Mouse (Mus musculus): Measurements from ENCODE around the gene Bmp6. TPM values are rescaled to one million over a fixed set of nuclear protein-coding genes. Genes with fewer than 3 reads are reported as not detected.

Gene Bmp6
- total and polyA plus RNA-seq, 2 experiments from 2014 or later: 3.6 to 14.5 TPM

DNA sequence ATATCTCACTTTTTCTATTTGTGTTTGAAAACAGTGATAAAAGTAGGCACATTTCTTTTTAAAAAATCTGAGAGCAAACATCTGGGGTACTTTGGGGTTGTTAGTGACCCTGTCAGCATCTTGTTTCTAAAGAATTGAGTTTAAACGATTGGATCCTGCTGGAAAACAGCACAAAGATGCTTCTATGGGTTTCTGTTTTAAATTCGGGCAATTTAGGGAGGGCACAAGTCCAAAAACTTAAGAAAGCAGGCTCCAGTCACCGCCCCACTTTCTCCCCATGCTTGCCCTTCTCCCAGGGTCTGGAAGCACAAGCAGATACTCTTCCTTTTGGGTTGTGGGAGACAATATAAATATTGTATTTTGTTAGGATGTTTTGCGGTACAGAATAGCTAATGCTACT, 14.1 kb downstream of the Bmp6 start:
- H3K4me1 ChIP-seq (ENCODE audit: insufficient read depth, low read length): no peaks in the 10 kb centered on the region
- H3K27me3 ChIP-seq (ENCODE audit: insufficient read depth, low read length): no peaks in the 10 kb centered on the region
- ATAC-seq (ENCODE audit: low FRiP score) (no peak), DNase-seq (ENCODE audit: low spot score) (no peak)
- no peak overlapping the region for H3K27ac ChIP-seq (ENCODE audit: low read depth, low read length)
- 78% methylated on average over 4 of the region's 4 CpGs for WGBS
- no peak for TF ChIP-seq CTCF (IDR thresholded peaks at IDR 0.05)
- H3K36me3 ChIP-seq (ENCODE audit: insufficient read depth, low read length): no peaks in the 10 kb centered on the region
- H3K9ac ChIP-seq (replicated peaks; ENCODE audit: low read length, poor library complexity, severe bottlenecking): no peak overlapping the region
- H3K4me3 ChIP-seq (ENCODE audit: low read depth, low read length): no peak overlapping the region
- H3K9me3 ChIP-seq (ENCODE audit: low read length): no peaks in the 10 kb centered on the region
- no peak overlapping the region for H3K4me2 ChIP-seq (ENCODE audit: low read depth, low read length, poor library complexity, severe bottlenecking)

GRCm38 (mm10) chr13:38362751-38363150, 17.8 kb downstream of the Bmp6 start:
- DNase-seq (ENCODE audit: low spot score) (no peak), ATAC-seq (ENCODE audit: low FRiP score) (no peak)
- 86% methylated on average over 4 of the region's 4 CpGs for WGBS
- Histone ChIP-seq H3K4me3 (ENCODE audit: low read depth, low read length) (no peak overlapping the region), H3K27me3 (ENCODE audit: insufficient read depth, low read length) (no peaks in the 10 kb centered on the region), H3K9ac (replicated peaks; ENCODE audit: low read length, poor library complexity, severe bottlenecking) (no peak overlapping the region), H3K4me2 (ENCODE audit: low read depth, low read length, poor library complexity, severe bottlenecking) (no peak overlapping the region), H3K4me1 (ENCODE audit: insufficient read depth, low read length) (no peaks in the 10 kb centered on the region), H3K27ac (ENCODE audit: low read depth, low read length) (no peak overlapping the region), H3K36me3 (ENCODE audit: insufficient read depth, low read length) (no peaks in the 10 kb centered on the region), H3K9me3 (ENCODE audit: low read length) (no peaks in the 10 kb centered on the region)
- no peak for TF ChIP-seq CTCF (IDR thresholded peaks at IDR 0.05)

DNA sequence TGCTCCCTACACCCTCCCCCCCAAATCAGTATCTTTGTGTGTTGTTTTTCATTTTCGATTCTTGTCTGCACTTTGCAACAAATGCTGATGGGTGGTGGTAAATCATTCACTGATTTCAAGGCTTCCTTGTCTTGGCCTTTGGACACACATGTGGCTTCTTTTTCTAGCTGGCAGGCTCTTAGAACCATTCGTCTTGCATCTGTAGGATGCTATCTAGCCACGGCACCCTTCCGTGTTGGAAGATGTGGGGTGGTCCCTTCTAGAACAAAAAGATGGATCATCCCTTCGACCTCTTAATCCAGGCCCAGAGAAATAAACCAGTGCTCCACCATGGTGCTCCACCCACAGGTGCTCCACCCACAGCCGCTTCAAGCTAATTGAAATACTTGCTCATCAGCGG, 19.0 kb downstream of the Bmp6 start:
- no peak overlapping the region for H3K4me3 ChIP-seq (ENCODE audit: low read depth, low read length)
- DNase-seq (ENCODE audit: low spot score) (no peak), ATAC-seq (ENCODE audit: low FRiP score) (no peak)
- TF ChIP-seq CTCF (IDR thresholded peaks at IDR 0.05): no peak
- no peaks in the 10 kb centered on the region for H3K36me3 ChIP-seq (ENCODE audit: insufficient read depth, low read length)
- no peak overlapping the region for H3K4me2 ChIP-seq (ENCODE audit: low read depth, low read length, poor library complexity, severe bottlenecking)
- H3K27me3 ChIP-seq (ENCODE audit: insufficient read depth, low read length): no peaks in the 10 kb centered on the region
- WGBS: 86% methylated on average over 7 of the region's 7 CpGs
- no peaks in the 10 kb centered on the region for H3K9me3 ChIP-seq (ENCODE audit: low read length)
- H3K4me1 ChIP-seq (ENCODE audit: insufficient read depth, low read length): no peaks in the 10 kb centered on the region
- no peak overlapping the region for H3K27ac ChIP-seq (ENCODE audit: low read depth, low read length)
- H3K9ac ChIP-seq (replicated peaks; ENCODE audit: low read length, poor library complexity, severe bottlenecking): no peak overlapping the region

- H3K27ac ChIP-seq (ENCODE audit: low read depth, low read length): no peak overlapping the region
- no peaks in the 10 kb centered on the region for H3K27me3 ChIP-seq (ENCODE audit: insufficient read depth, low read length)
- no peak overlapping the region for H3K4me3 ChIP-seq (ENCODE audit: low read depth, low read length)
- no peaks in the 10 kb centered on the region for H3K9me3 ChIP-seq (ENCODE audit: low read length)
- H3K4me2 ChIP-seq (ENCODE audit: low read depth, low read length, poor library complexity, severe bottlenecking): no peak overlapping the region
- no peaks in the 10 kb centered on the region for H3K4me1 ChIP-seq (ENCODE audit: insufficient read depth, low read length)
- H3K36me3 ChIP-seq (ENCODE audit: insufficient read depth, low read length): no peaks in the 10 kb centered on the region
- WGBS: 90% methylated on average over 5 of the region's 5 CpGs
- no peak overlapping the region for H3K9ac ChIP-seq (replicated peaks; ENCODE audit: low read length, poor library complexity, severe bottlenecking)
- TF ChIP-seq CTCF (IDR thresholded peaks at IDR 0.05): no peak
- ATAC-seq (ENCODE audit: low FRiP score) (no peak), DNase-seq (ENCODE audit: low spot score) (no peak)
Measured at GRCm38 (mm10) chr13:38369624-38370023, 24.7 kb downstream of the Bmp6 start.

DNA sequence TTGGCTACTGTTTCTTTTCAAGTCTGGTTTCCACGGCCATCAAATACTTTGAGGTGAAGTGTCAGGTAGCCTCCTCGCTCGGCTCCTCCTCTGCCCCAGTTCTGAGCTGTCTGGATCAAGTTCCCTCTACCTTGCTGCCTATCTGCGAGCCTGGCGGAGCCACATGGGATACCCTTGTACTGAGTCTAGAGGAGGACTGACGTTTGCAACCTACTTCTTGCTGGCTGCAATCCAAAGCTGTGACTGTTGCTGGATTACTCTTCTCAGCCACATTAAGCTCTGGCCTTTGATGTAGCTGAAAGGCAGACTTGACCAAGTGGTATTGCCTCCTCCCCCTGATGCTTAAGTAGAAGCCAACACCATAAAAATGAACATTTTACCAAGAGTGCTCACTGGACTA, 31.2 kb downstream of the Bmp6 start:
- Histone ChIP-seq H3K4me3 (ENCODE audit: low read depth, low read length) (no peak overlapping the region), H3K4me1 (ENCODE audit: insufficient read depth, low read length) (no peaks in the 10 kb centered on the region), H3K27me3 (ENCODE audit: insufficient read depth, low read length) (no peaks in the 10 kb centered on the region), H3K27ac (ENCODE audit: low read depth, low read length) (no peak overlapping the region), H3K9me3 (ENCODE audit: low read length) (no peaks in the 10 kb centered on the region), H3K4me2 (ENCODE audit: low read depth, low read length, poor library complexity, severe bottlenecking) (no peak overlapping the region), H3K36me3 (ENCODE audit: insufficient read depth, low read length) (no peaks in the 10 kb centered on the region), H3K9ac (replicated peaks; ENCODE audit: low read length, poor library complexity, severe bottlenecking) (no peak overlapping the region)
- ATAC-seq (ENCODE audit: low FRiP score) (no peak), DNase-seq (ENCODE audit: low spot score) (no peak)
- no peak for TF ChIP-seq CTCF (IDR thresholded peaks at IDR 0.05)
- WGBS: 67% methylated on average over 6 of the region's 6 CpGs

DNA sequence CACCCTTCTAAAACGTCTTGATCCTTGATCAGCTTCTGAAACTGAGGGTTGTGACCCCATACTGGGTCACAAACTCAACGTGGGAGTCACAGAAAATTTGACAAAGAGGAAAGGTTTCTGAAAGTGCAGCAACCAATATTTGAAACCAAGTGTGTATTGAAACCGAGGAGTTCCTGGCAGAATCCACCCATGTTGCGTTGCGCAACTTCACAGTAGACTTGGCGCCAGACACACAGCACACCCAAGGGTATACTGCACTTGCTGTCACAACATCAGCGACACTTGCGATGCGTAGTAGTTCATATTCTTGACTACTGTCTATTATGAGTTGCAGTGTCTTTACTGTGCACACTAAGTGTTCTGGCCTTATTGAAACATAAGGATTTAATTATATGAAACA, 32.4 kb downstream of the Bmp6 start:
- ATAC-seq (ENCODE audit: low FRiP score): no peak
- no peak overlapping the region for H3K4me3 ChIP-seq (ENCODE audit: low read depth, low read length)
- TF ChIP-seq CTCF (IDR thresholded peaks at IDR 0.05): no peak
- no peak overlapping the region for H3K9ac ChIP-seq (replicated peaks; ENCODE audit: low read length, poor library complexity, severe bottlenecking)
- H3K4me2 ChIP-seq (ENCODE audit: low read depth, low read length, poor library complexity, severe bottlenecking): no peak overlapping the region
- no peak overlapping the region for H3K27ac ChIP-seq (ENCODE audit: low read depth, low read length)
- H3K9me3 ChIP-seq (ENCODE audit: low read length): no peaks in the 10 kb centered on the region
- no peaks in the 10 kb centered on the region for H3K36me3 ChIP-seq (ENCODE audit: insufficient read depth, low read length)
- DNase-seq (ENCODE audit: low spot score): no peak
- no peaks in the 10 kb centered on the region for H3K27me3 ChIP-seq (ENCODE audit: insufficient read depth, low read length)
- WGBS: 91% methylated on average over 9 of the region's 9 CpGs
- H3K4me1 ChIP-seq (ENCODE audit: insufficient read depth, low read length): no peaks in the 10 kb centered on the region
